In genomic region chr7:96519216-96519615, GRCm38 (mm10) we compare ENCODE assay signal across 8 mouse cellular contexts.
DNase-seq lines count a peak whose midpoint lies in the region; ATAC-seq and TF ChIP-seq lines count a peak whose summit lies in the region.
"Had no signal": no experiment of that assay in that cellular context is flagged by ENCODE, and none has a peak within 500 bp of the region (broad histone marks: within the 10 kb centered on the region; RNA-seq: fewer than 3 reads in every experiment).

No protein-coding gene starts in this region.

- TF ChIP-seq EP300 in liver, postnatal 0 days (IDR thresholded peaks at IDR 0.05; ENCODE audit: low read depth) = no peak

- no peaks in the 10 kb centered on the region for H3K36me3 ChIP-seq in liver, postnatal 0 days (replicated peaks; ENCODE audit: insufficient read depth, low read length)
- H3K36me3 ChIP-seq in liver, embryonic 11.5 days (ENCODE audit: control insufficient read depth, insufficient read depth, low read length) = no peaks in the 10 kb centered on the region
- no peaks in the 10 kb centered on the region for H3K36me3 ChIP-seq in myocyte (ENCODE audit: control insufficient read depth, insufficient read depth)
- H3K36me3 ChIP-seq: heart, embryonic 15.5 days had no signal

- no peaks in the 10 kb centered on the region for H3K27me3 ChIP-seq in liver, postnatal 0 days (ENCODE audit: insufficient read depth, low read length)
- no peaks in the 10 kb centered on the region for H3K27me3 ChIP-seq in liver, embryonic 11.5 days (replicated peaks; ENCODE audit: control insufficient read depth, insufficient read depth, low read length)
- no peaks in the 10 kb centered on the region for H3K27me3 ChIP-seq in myocyte (ENCODE audit: control insufficient read depth, insufficient read depth, insufficient read length)

- no peak overlapping the region for H3ac ChIP-seq in myocyte (ENCODE audit: control insufficient read depth, insufficient read length)

- no peak overlapping the region for H3K27ac ChIP-seq in liver, postnatal 0 days (ENCODE audit: low read depth)
- no peak overlapping the region for H3K27ac ChIP-seq in liver, embryonic 11.5 days (ENCODE audit: low read depth, low read length)
- no peak overlapping the region for H3K27ac ChIP-seq in cortical plate, adult 2 months (ENCODE audit: insufficient read depth, low read length)
- H3K27ac ChIP-seq: heart, embryonic 15.5 days had no signal

- no peaks in the 10 kb centered on the region for H3K4me1 ChIP-seq in liver, postnatal 0 days (ENCODE audit: insufficient read depth)
- no peaks in the 10 kb centered on the region for H3K4me1 ChIP-seq in liver, embryonic 11.5 days (replicated peaks; ENCODE audit: control insufficient read depth, insufficient read depth, low read length)
- peaks cover 5% of the 10 kb centered on the region for H3K4me1 ChIP-seq in cortical plate, adult 2 months (ENCODE audit: control insufficient read depth, insufficient read depth, low read length)
- H3K4me1 ChIP-seq: heart, embryonic 15.5 days had no signal

- intact Hi-C loops in gastrocnemius, postnatal 36 days (cut with DNase I) = loop anchor here (2.0 kb wide), 1 partner anchor 396 kb away; no protein-coding TSS in a partner anchor

- H3K79me2 ChIP-seq in myocyte (ENCODE audit: control insufficient read depth, insufficient read depth) = no peaks in the 10 kb centered on the region

- TF ChIP-seq POLR2A in cortical plate, adult 2 months (IDR thresholded peaks at IDR 0.05; ENCODE audit: extremely low read depth, insufficient read depth, low read length) = no peak
- TF ChIP-seq POLR2A in myocyte (IDR thresholded peaks at IDR 0.05; ENCODE audit: insufficient read length, low read depth) = no peak

- DNase-seq in liver, postnatal 0 days = no peak
- DNase-seq in liver, embryonic 11.5 days (ENCODE audit: low spot score) = no peak
- peak; percentile 66 for DNase-seq in NIH3T3 (ENCODE audit: low read depth)
- peak; percentile 57 for DNase-seq in hindlimb bud, embryonic 11.5 days (ENCODE audit: extremely low spot score, low read depth, low spot score)
- DNase-seq in gastrocnemius, postnatal 36 days = no peak

- no peak for ATAC-seq in liver, postnatal 0 days
- no peak for ATAC-seq in liver, embryonic 11.5 days (replicated peaks; ENCODE audit: low FRiP score)

- no peak overlapping the region for H3K4me3 ChIP-seq in liver, postnatal 0 days (ENCODE audit: low read depth, low read length)
- no peak overlapping the region for H3K4me3 ChIP-seq in liver, embryonic 11.5 days (ENCODE audit: low read depth, low read length)
- no peak overlapping the region for H3K4me3 ChIP-seq in cortical plate, adult 2 months (ENCODE audit: insufficient read depth, low read length)
- H3K4me3 ChIP-seq in myocyte = no peak overlapping the region
- H3K4me3 ChIP-seq: heart, embryonic 15.5 days had no signal

- TF ChIP-seq CTCF in liver, postnatal 0 days (IDR thresholded peaks at IDR 0.05; ENCODE audit: low read depth) = peak; percentile 92
- TF ChIP-seq CTCF in cortical plate, adult 2 months (IDR thresholded peaks at IDR 0.05; ENCODE audit: extremely low read depth, insufficient read depth, low read length) = peak; percentile 89

- 2% methylated on average over 2 of the region's 2 CpGs for WGBS in liver, postnatal 0 days (ENCODE audit: insufficient replicate concordance)
- WGBS in liver, embryonic 11.5 days = 0% methylated on average over 2 of the region's 2 CpGs

- H3K4me2 ChIP-seq in liver, postnatal 0 days (ENCODE audit: low read depth, low read length) = no peak overlapping the region
- no peak overlapping the region for H3K4me2 ChIP-seq in liver, embryonic 11.5 days
- H3K4me2 ChIP-seq in myocyte (ENCODE audit: low read depth) = no peak overlapping the region
- H3K4me2 ChIP-seq: heart, embryonic 15.5 days had no signal

- H3K9me3 ChIP-seq in liver, postnatal 0 days (ENCODE audit: low read length) = no peaks in the 10 kb centered on the region
- no peaks in the 10 kb centered on the region for H3K9me3 ChIP-seq in liver, embryonic 11.5 days (ENCODE audit: control insufficient read depth, low read length)
- H3K9me3 ChIP-seq: heart, embryonic 15.5 days had no signal

- no peak overlapping the region for H3K9ac ChIP-seq in liver, postnatal 0 days (replicated peaks)
- no peak overlapping the region for H3K9ac ChIP-seq in liver, embryonic 11.5 days (ENCODE audit: low read depth, low read length)
- H3K9ac ChIP-seq: heart, embryonic 15.5 days had no signal

TF ChIP-seq in myocyte, 11 proteins besides CTCF, POLR2A, EP300 and RAD21:
- peak; percentile 67 for TF ChIP-seq USF1 (IDR thresholded peaks at IDR 0.05; ENCODE audit: low read depth)
- TF ChIP-seq TCF12 (IDR thresholded peaks at IDR 0.05; ENCODE audit: insufficient read depth, poor library complexity, severe bottlenecking) = no peak
- no peak for TF ChIP-seq REST (IDR thresholded peaks at IDR 0.05; ENCODE audit: insufficient read depth, insufficient read length)
- no peak for TF ChIP-seq POLR2AphosphoS2 (IDR thresholded peaks at IDR 0.05; ENCODE audit: insufficient read length, low read depth)
- no peak for TF ChIP-seq MYOD1 (IDR thresholded peaks at IDR 0.05; ENCODE audit: control insufficient read depth in 1 of 3, insufficient read length in 2 of 3, low read depth in 2 of 3)
TF ChIP-seq in myocyte: peak in this region for 1.

Comparison
In these comparisons a context has a peak if more than half of its experiments do, and no peak if none do; other contexts are left out.
1. DNase-seq: peak in NIH3T3 (single experiment) and hindlimb bud, embryonic 11.5 days (single experiment); none in liver, postnatal 0 days (single experiment), liver, embryonic 11.5 days (single experiment) and gastrocnemius, postnatal 36 days (0 of 2).